Mouse (Mus musculus) G1E (cell line): ENCODE measurements at regions not wholly inside any gene's neighbourhood (a gene's known extent, or its start where the extent isn't known, plus 50 kb on each side); places are given as distances from the start of the nearest gene placed in this dataset.

Experiments
- CTCF ChIP-seq: IDR thresholded peaks from 2 replicates; pipeline ENCODE4 v1.5.1; 2012; ENCODE audit warnings: low read depth, low read length, inconsistent platforms, mixed read lengths
- GATA1 ChIP-seq: IDR thresholded peaks from 2 replicates; pipeline ENCODE4 v1.6.1; 2012; ENCODE audit warnings: borderline replicate concordance, low read length, inconsistent platforms, mixed read lengths
- TAL1 ChIP-seq: conservative IDR thresholded peaks from 2 replicates; pipeline ENCODE4 v1.6.1; 2012; ENCODE audit warnings: low read depth, low read length, inconsistent platforms, mixed read lengths

DNA sequence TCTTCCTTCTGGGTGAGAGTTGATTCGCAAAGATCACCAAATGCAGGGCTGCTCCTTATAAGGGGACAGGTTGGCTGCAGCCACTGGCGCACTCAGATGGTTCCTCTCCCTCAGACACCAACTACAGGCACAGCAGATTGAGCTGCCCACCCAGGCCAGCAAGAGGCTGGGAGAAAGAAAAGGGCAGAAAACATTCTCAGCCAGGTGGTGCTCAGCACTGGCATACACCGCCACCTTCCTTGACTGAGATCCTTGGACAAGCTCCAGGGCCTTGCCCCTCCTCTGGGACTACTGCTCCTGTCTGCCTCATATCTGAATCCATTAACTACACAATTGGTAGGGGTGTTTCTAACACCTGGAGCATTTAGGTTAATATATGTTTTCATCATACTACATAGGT lies 110.4 kb upstream of the Pou3f3 start:
- TF ChIP-seq CTCF (no peak), GATA1 (no peak), TAL1 (no peak)
